Mouse (Mus musculus): Measurements from ENCODE around the gene Lmcd1. TPM values are rescaled to one million over a fixed set of nuclear protein-coding genes. Genes with fewer than 3 reads are reported as not detected.
"Not testable (repeated sequence)": the region's sequence is repeated elsewhere in the genome, so short reads cannot be mapped to it uniquely, and the experiment has no call there.

The Lmcd1 gene
- 6.6 and 8.4 TPM in 2 replicates for polyA plus RNA-seq (2014; fragmentation: Nextera tagmentation; extraction: Ambion mirVana)

- Histone ChIP-seq H3K9ac (ENCODE audit: low read depth, low read length) (peak within 1 kb of the TSS; percentile 28; the same call in 1 of the 2 replicates), H3K36me3 (ENCODE audit: control insufficient read depth, insufficient read depth, low read length) (no peaks in the 10 kb centered on the region), H3K27me3 (ENCODE audit: control insufficient read depth, insufficient read depth, low read length) (no peaks in the 10 kb centered on the region), H3K4me3 (ENCODE audit: low read depth, low read length) (peak within 1 kb of the TSS; percentile 19; the same call in 1 of the 2 replicates), H3K4me2 (replicated peaks; ENCODE audit: low read depth, low read length) (peak within 1 kb of the TSS; percentile 49), H3K4me1 (replicated peaks; ENCODE audit: control insufficient read depth, insufficient read depth, low read length) (no peaks in the 10 kb centered on the region; the same call in 1 of the 2 replicates), H3K27ac (ENCODE audit: low read depth, low read length) (no peak within 1 kb of the TSS), H3K9me3 (ENCODE audit: control insufficient read depth, low read length) (no peaks in the 10 kb centered on the region)
- ATAC-seq (ENCODE audit: low FRiP score) (peak; percentile 98), DNase-seq (ENCODE audit: low spot score) (peak; percentile 83)
- WGBS, result 4% methylated on average over 21 of the region's 21 CpGs
Observed at GRCm38 (mm10) chr6:112273501-112274205, at the start of gene Lmcd1. Gene Lmcd1 (plus strand): TSS chr6:112273758.

- no peak for DNase-seq (ENCODE audit: low spot score)
- no peak for ATAC-seq (ENCODE audit: low FRiP score)
- no peak overlapping the region for H3K4me2 ChIP-seq (replicated peaks; ENCODE audit: low read depth, low read length)
- no peak overlapping the region for H3K27ac ChIP-seq (ENCODE audit: low read depth, low read length)
- no peak overlapping the region for H3K9ac ChIP-seq (ENCODE audit: low read depth, low read length)
- H3K4me3 ChIP-seq (ENCODE audit: low read depth, low read length), result no peak overlapping the region
- WGBS, result 81% methylated on average over 13 of the region's 13 CpGs
- no peaks in the 10 kb centered on the region for H3K27me3 ChIP-seq (ENCODE audit: control insufficient read depth, insufficient read depth, low read length)
- no peaks in the 10 kb centered on the region for H3K36me3 ChIP-seq (ENCODE audit: control insufficient read depth, insufficient read depth, low read length)
- H3K4me1 ChIP-seq (replicated peaks; ENCODE audit: control insufficient read depth, insufficient read depth, low read length), result no peaks in the 10 kb centered on the region
- H3K9me3 ChIP-seq (ENCODE audit: control insufficient read depth, low read length), result no peaks in the 10 kb centered on the region
Observed at GRCm38 (mm10) chr6:112223877-112224632, 49.5 kb upstream of the Lmcd1 start.

GRCm38 (mm10) chr6:112236775-112237174 is 36.8 kb upstream of the Lmcd1 start:
- no peaks in the 10 kb centered on the region for H3K27me3 ChIP-seq (ENCODE audit: control insufficient read depth, insufficient read depth, low read length)
- DNase-seq (ENCODE audit: low spot score) (no peak), ATAC-seq (ENCODE audit: low FRiP score) (no peak)
- H3K9ac ChIP-seq (ENCODE audit: low read depth, low read length), result no peak overlapping the region
- H3K4me3 ChIP-seq (ENCODE audit: low read depth, low read length), result no peak overlapping the region
- no peaks in the 10 kb centered on the region for H3K4me1 ChIP-seq (replicated peaks; ENCODE audit: control insufficient read depth, insufficient read depth, low read length)
- no peak overlapping the region for H3K4me2 ChIP-seq (replicated peaks; ENCODE audit: low read depth, low read length)
- 94% methylated on average over 1 of the region's 1 CpGs for WGBS
- no peak overlapping the region for H3K27ac ChIP-seq (ENCODE audit: low read depth, low read length)
- H3K36me3 ChIP-seq (ENCODE audit: control insufficient read depth, insufficient read depth, low read length), result no peaks in the 10 kb centered on the region
- no peaks in the 10 kb centered on the region for H3K9me3 ChIP-seq (ENCODE audit: control insufficient read depth, low read length)

GRCm38 (mm10) chr6:112242216-112242615 is 31.3 kb upstream of the Lmcd1 start:
- no peak overlapping the region for H3K4me3 ChIP-seq (ENCODE audit: low read depth, low read length)
- no peaks in the 10 kb centered on the region for H3K27me3 ChIP-seq (ENCODE audit: control insufficient read depth, insufficient read depth, low read length)
- DNase-seq (ENCODE audit: low spot score) (no peak), ATAC-seq (ENCODE audit: low FRiP score) (no peak)
- no peak overlapping the region for H3K27ac ChIP-seq (ENCODE audit: low read depth, low read length)
- no peak overlapping the region for H3K9ac ChIP-seq (ENCODE audit: low read depth, low read length)
- H3K4me2 ChIP-seq (replicated peaks; ENCODE audit: low read depth, low read length), result no peak overlapping the region
- no peaks in the 10 kb centered on the region for H3K4me1 ChIP-seq (replicated peaks; ENCODE audit: control insufficient read depth, insufficient read depth, low read length)
- H3K9me3 ChIP-seq (ENCODE audit: control insufficient read depth, low read length), result no peaks in the 10 kb centered on the region
- no peaks in the 10 kb centered on the region for H3K36me3 ChIP-seq (ENCODE audit: control insufficient read depth, insufficient read depth, low read length)
- WGBS, result 63% methylated on average over 2 of the region's 2 CpGs

GRCm38 (mm10) chr6:112245639-112246038 is 27.9 kb upstream of the Lmcd1 start:
- ATAC-seq (ENCODE audit: low FRiP score), result no peak

GRCm38 (mm10) chr6:112246636-112247035 is 26.9 kb upstream of the Lmcd1 start:
- WGBS, result 70% methylated on average over 1 of the region's 1 CpGs
- Histone ChIP-seq H3K4me1 (replicated peaks; ENCODE audit: control insufficient read depth, insufficient read depth, low read length) (no peaks in the 10 kb centered on the region), H3K9me3 (ENCODE audit: control insufficient read depth, low read length) (no peaks in the 10 kb centered on the region), H3K27ac (ENCODE audit: low read depth, low read length) (no peak overlapping the region), H3K4me2 (replicated peaks; ENCODE audit: low read depth, low read length) (no peak overlapping the region), H3K4me3 (ENCODE audit: low read depth, low read length) (no peak overlapping the region), H3K36me3 (ENCODE audit: control insufficient read depth, insufficient read depth, low read length) (no peaks in the 10 kb centered on the region), H3K9ac (ENCODE audit: low read depth, low read length) (no peak overlapping the region), H3K27me3 (ENCODE audit: control insufficient read depth, insufficient read depth, low read length) (no peaks in the 10 kb centered on the region)
- ATAC-seq (ENCODE audit: low FRiP score), result no peak
- no peak for DNase-seq (ENCODE audit: low spot score)

More at GRCm38 (mm10) chr6:112245639-112246038, 27.9 kb upstream of the Lmcd1 start:
- Histone ChIP-seq H3K9me3 (ENCODE audit: control insufficient read depth, low read length) (no peaks in the 10 kb centered on the region), H3K9ac (ENCODE audit: low read depth, low read length) (no peak overlapping the region), H3K4me3 (ENCODE audit: low read depth, low read length) (no peak overlapping the region), H3K27ac (ENCODE audit: low read depth, low read length) (no peak overlapping the region), H3K36me3 (ENCODE audit: control insufficient read depth, insufficient read depth, low read length) (no peaks in the 10 kb centered on the region), H3K4me1 (replicated peaks; ENCODE audit: control insufficient read depth, insufficient read depth, low read length) (no peaks in the 10 kb centered on the region), H3K27me3 (ENCODE audit: control insufficient read depth, insufficient read depth, low read length) (no peaks in the 10 kb centered on the region), H3K4me2 (replicated peaks; ENCODE audit: low read depth, low read length) (no peak overlapping the region)
- DNase-seq (ENCODE audit: low spot score), result no peak
- 84% methylated on average over 4 of the region's 4 CpGs for WGBS

GRCm38 (mm10) chr6:112253943-112254342 is 19.6 kb upstream of the Lmcd1 start:
- not testable (repeated sequence) for H3K27me3 ChIP-seq (ENCODE audit: control insufficient read depth, insufficient read depth, low read length); H3K4me3 ChIP-seq (ENCODE audit: low read depth, low read length); H3K9me3 ChIP-seq (ENCODE audit: control insufficient read depth, low read length); H3K9ac ChIP-seq (ENCODE audit: low read depth, low read length); H3K36me3 ChIP-seq (ENCODE audit: control insufficient read depth, insufficient read depth, low read length); H3K27ac ChIP-seq (ENCODE audit: low read depth, low read length); H3K4me1 ChIP-seq (replicated peaks; ENCODE audit: control insufficient read depth, insufficient read depth, low read length); H3K4me2 ChIP-seq (replicated peaks; ENCODE audit: low read depth, low read length); ATAC-seq (ENCODE audit: low FRiP score)
- DNase-seq (ENCODE audit: low spot score), result peak; percentile 15
- 91% methylated on average over 2 of the region's 3 CpGs for WGBS

DNA sequence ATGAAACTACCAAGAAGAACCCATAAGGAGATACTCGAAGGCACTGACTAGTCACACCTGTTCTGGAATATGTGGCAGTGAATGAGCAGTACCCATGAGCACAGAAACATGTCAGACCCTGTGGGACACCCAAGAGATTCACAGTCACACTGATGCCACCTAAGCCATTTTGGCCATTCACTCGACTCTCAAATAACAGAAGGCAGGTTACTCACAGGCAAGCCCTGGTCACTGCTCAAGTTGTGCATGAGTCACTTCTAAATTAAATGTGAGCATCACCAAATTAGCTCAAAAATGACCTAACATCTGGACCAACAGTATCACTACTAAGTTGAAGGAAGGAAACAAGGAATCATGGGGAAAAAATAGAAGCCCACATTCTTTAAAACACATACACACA is 18.6 kb upstream of the Lmcd1 start:
- Histone ChIP-seq H3K9me3 (ENCODE audit: control insufficient read depth, low read length) (no peaks in the 10 kb centered on the region), H3K27ac (ENCODE audit: low read depth, low read length) (no peak overlapping the region), H3K4me2 (replicated peaks; ENCODE audit: low read depth, low read length) (no peak overlapping the region), H3K9ac (ENCODE audit: low read depth, low read length) (no peak overlapping the region), H3K4me1 (replicated peaks; ENCODE audit: control insufficient read depth, insufficient read depth, low read length) (no peaks in the 10 kb centered on the region), H3K4me3 (ENCODE audit: low read depth, low read length) (no peak overlapping the region), H3K27me3 (ENCODE audit: control insufficient read depth, insufficient read depth, low read length) (no peaks in the 10 kb centered on the region), H3K36me3 (ENCODE audit: control insufficient read depth, insufficient read depth, low read length) (no peaks in the 10 kb centered on the region)
- DNase-seq (ENCODE audit: low spot score), result no peak
- ATAC-seq (ENCODE audit: low FRiP score), result no peak
- 89% methylated on average over 2 of the region's 2 CpGs for WGBS
